Mouse (Mus musculus): ENCODE data around the gene Chst3.
"Not testable (repeated sequence)": the region's sequence is repeated elsewhere in the genome, so short reads cannot be mapped to it uniquely, and the experiment has no call there.

Chst3 gene

DNA sequence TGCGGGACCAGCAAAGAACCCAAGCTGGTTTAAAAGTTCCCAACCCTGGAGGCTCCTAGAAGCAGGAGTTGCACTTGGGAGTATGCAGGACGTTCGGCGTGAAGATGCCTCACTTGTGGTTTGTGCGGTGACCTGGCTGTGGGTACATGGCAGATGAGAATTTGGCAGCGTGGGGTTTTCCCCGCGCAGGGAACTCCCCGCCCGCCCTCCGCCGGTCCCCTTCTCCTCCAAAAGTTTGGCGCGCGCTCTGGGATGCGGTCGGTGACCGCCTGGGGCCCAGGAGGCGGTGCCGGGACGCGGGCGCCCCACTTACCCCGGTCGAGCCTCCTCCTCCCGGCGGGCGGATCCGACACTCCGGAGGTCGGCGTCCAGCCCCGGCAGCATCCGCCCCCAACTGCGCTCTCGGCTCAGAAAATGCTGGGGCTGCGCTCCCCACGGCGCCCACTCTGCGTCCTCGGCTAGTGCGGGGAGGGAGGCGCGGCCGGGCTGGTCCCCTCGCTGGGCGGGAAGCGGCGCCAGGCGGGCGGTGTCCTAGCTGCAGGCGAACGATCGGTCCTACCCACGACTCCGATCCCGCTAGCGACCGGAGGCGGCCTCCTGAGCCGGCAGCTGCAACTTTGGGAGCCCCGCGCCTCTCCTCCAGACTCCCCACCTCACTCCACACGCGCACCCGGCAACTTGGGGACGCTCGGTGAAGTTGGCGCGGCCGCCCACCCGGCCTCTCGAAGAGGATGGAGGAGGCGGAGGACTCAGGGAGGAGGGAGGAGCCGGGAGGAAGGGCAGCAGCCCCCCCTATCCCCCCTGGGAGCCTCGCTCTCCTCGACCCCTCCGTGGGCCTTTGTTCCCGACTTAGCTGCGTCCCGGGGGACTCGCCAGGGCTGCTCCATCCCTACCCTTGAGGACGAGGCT is at the start of gene Chst3:
Gene Chst3 (minus strand): TSS at position 670 of the 909 bp plus-strand sequence.
- peak; percentile 11 for DNase-seq (ENCODE audit: low spot score)

DNA sequence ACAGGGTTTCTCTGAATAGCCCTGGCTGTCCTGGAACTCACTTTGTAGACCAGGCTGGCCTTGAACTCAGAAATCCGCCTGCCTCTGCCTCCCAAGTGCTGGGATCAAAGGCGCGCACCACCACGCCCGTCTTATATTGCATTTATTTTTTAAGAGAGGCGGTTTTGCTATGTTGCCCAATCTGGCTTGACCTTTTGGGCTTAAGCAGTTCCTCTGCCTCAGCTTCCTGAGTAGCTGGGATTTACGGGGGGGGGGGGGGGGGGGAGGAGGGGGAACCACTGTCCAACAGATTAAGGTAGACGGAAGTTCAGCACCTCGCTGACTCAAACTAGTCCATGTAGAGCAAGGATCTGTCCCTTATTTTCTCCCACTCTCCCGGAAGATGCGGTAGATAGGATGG is 49.7 kb upstream of the Chst3 start:
- DNase-seq (ENCODE audit: low spot score): no peak

DNA sequence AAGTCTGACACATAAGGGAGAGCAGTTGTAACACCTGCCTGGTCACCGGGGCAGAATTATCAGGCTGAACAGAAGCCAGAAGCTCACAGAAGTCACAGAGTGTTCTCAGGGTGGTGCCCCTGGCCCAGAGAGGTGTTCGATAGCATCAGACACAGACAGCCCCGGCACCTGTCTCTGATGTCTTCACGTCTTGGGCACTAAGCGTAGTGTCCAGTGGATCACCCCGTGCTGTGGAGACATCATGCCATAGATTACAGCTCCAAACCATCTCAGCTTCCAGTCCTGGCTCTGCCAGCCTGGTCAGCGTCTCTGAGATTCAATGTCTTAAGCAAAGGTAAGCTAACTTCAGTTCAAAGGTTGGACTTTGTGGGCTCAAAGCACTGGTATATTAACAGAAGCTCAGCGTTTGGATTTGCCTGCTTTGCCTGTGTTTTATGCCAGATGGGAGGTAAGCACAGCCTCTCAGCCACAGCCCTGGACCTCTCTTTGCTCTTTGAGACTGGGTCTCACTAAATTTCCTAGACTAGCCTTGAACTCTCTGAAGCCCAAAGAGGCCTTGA is 47.9 kb upstream of the Chst3 start:
- no peak for DNase-seq (ENCODE audit: low spot score)

DNA sequence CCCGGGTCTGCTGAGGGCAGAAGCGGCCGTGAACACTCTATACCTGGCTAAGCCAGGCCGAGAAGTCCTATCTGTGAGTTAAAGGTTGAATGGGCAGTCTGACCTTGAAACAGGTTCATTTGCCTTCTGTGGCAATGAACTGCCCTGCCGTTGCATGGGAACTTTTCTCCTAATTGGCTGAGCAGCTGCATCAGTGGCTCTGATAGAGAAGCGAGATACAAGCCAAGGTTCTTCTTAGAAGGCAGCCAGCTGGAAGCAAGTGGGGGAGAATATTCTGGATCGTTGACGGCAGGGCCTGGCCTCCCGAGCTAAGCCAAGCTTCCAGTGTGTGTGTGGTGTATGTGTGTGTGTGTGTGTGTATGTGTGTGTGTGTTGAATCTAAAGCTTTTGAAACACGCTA is 46.2 kb upstream of the Chst3 start:
- DNase-seq (ENCODE audit: low spot score): no peak

DNA sequence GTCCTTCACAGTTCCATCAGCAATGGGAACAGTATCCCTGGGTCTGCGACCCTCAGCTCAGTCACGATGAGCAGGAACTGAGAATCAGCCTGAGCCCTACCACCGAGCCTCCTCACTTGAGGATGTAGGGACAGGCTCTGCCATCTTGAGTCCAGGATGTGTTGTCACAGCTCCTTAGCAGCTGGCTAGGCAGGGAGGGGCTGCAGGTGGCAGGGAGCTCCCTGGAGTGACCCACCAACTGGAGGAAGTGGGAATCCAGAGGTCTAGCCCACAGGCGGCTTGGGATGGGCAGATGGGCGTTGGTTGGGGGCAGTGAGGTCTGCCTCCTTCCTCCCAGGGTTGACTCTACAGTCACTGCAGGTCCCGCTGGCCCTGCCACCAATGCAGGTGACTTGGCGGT is 44.3 kb upstream of the Chst3 start:
- no peak for DNase-seq (ENCODE audit: low spot score)

DNA sequence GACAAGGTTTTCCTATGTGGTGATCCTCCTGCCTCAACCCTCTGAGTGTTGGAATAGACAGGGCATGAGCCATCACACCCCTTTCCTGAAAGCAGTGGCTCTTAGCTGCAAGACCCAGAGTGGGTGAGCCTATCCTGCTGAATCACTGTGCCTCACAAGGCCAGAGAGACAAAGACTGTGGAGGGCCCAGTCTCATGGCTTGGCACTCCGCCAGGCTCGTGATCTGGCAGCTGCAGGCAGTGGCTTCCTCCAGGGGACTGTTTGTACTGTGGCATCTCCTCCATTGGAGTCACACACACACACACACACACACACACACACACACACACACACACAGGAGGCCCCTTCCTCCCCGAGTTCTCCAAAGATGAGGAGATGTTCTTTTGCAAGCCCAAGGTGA is 43.3 kb upstream of the Chst3 start:
- peak; percentile 17 for DNase-seq (ENCODE audit: low spot score)

DNA sequence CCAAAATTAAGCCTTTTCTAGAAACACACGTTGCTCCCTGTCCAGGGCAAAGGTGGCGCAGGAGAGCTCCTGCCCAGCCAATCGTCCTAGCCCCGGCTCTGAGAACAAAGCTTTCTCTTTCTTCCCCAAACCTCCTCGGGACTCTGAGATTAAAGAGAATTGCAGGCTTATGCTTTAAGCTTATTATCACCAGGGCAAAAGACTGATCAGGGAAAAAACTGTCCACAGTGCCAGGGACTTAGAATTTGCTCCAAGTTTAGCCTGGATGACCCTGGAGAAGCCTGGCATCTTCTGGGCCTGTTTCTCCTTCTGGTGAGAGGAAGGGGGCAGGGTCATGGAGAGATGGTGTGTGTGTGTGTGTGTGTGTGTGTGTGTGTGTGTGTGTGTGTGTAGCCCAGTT is 42.5 kb upstream of the Chst3 start:
- DNase-seq (ENCODE audit: low spot score): no peak

DNA sequence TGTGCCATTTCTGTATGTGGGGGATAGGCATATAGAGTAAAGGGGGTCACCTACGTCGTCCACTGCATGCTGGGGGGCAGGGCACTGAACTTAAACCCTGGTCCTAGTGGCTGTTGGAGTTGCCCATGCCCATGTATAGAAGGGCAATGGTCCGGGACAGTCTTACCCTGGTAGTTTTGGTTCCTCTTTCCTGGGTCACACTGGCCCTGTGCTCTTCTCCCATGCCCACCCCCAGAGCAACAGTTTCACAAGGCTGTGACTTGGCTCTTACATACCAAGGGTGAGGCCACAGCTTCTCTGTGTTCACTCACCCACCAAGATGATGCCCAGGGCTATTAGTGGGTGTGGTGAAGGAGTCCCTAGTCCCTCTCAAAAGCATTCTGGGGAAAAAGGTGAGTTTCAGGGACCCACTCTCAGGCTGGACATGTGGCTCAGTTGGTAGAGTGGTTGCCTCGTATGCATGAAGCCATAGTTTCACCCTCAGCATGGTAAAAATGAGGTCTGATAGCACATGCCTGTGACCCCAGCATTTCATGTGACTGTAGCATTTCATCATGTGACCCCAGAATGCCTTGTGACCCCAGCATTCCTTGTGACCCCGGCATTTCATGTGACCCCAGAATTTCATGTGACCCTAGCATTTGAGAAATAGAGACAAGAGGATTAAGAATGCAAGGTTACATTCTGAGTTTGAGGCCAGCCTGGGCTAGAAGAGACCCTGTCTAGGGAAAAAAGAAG is 41.7 kb upstream of the Chst3 start:
- DNase-seq (ENCODE audit: low spot score): no peak

DNA sequence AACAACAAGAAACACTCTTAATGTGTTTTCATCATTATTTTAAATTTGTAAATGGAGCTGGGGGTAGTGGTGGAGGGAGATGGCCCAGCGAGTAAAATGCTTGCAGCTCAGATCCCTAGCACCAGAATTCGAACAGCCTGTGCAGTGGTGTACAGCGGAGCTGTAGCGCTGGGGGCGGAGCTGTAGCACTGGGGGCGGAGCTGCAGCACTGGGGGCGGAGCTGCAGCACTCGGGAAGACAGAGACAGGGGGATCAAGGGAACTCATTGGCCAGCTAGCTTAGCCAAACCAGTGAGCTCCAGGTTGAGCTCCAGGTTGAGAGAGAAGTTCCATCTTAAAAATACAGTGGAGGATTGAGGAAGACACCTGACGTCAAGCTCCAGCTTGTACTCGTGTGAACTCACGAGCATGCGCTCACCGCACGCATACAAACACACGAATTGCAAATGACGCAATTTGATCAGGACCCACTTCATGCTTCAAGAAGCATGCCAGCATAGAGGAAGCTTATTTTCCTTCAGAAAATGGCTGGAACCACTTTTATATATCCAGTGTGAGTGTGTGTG is 38.3 kb upstream of the Chst3 start:
- DNase-seq (ENCODE audit: low spot score): no peak

DNA sequence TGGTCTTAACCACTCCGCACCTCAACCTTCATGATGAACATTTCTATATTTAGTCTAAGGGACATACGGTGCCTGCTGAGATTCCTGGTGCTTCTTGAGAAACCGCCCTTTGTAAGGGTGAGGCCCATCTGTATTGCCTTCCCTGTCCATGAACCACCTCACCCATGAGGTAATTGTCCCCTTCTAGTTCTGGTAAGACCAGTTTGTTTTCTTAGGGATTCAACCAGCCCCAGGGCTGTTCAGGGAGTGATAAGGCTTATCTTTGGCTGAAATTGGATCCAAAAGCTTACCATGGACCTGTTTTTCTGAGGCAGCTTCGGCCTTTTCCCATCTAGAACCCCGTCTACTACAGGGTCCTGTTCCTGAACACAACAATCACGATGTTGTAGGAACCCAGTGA is 37.0 kb upstream of the Chst3 start:
- DNase-seq (ENCODE audit: low spot score): no peak

DNA sequence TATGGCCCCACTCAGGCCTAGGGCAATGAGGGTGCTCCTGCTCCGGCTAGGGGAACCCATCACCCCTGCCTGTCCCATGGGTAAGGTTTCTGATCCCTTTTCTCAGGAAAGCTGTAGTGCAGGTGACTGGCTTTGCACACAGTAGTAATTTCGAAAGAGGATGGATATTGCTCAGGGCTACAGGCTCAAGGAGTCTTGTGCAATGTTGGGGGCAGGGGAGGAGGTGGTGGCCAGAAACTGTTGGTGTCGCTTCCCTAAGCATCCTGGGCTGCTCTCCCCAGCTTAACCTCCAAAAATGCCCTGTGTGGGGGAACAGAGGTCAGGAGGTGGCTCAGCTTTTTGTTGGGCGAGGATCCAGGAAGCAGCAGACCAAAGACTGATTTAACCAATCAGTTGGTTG is 33.5 kb upstream of the Chst3 start:
- DNase-seq (ENCODE audit: low spot score): peak; percentile 27

DNA sequence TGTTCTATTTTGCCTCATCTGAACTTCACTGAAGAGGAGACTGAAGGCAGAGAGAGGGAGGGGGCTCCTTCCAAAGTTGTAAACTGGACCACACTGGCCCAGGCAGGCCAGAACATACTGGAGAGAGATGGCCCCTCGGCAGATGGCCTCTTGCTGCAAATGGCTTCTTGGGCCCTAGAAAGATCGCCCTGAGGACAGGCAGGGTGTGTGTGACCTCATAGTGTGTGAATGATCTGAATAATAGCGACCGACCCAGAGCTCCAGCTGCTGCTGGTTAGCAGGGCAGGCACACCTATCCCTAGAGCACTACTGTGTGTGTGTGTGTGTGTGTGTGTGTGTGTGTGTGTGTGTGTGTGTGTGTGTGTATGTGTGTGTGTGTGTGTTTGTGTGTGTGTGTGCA is 33.1 kb upstream of the Chst3 start:
- no peak for DNase-seq (ENCODE audit: low spot score)

DNA sequence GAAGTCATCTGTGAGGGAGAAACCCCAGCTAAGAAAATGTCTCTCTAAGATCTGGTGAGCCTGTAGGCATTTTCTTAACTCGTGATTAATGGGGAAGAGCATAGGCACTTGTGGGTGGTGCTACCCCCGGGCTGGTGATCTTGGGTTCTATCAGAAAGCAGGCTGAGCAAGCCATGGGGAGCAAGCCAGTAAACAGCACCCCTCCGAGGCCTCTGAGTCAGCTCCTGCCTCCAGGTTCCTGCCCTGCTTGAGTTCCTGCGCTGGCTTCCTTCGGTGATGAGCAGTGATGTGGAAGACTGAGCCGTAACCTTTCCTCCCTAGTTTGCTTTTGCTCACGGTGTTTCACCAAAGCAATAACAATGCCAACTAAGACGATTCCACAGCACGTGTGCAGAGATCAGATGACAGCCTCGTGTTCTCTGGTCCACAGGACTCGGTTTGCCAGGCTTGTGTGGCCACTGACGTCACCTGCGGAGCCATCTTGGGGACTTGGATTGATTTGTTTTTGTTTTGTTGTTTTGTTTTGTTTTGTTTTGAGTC is 31.4 kb upstream of the Chst3 start:
- DNase-seq (ENCODE audit: low spot score): no peak

DNA sequence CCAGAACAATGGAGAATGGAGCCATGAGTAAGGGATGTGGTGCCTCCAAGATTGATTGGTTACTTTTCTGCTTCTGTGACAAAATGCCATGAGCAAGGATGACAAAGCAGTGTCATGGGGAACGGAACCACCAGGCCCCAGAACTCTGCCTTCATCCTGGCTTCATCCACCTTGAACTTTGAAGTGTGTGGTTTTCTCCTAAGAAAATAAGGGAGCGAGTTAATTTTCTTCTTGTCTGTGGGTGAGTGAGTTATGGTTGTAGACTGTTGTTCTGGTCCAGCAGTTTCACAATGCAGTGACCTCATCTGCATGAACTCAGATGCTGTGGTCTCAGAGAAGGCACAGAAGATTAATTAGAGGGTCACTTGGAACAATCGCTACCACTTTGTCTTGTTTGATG is 29.3 kb upstream of the Chst3 start:
- DNase-seq (ENCODE audit: low spot score): not testable (repeated sequence)

DNA sequence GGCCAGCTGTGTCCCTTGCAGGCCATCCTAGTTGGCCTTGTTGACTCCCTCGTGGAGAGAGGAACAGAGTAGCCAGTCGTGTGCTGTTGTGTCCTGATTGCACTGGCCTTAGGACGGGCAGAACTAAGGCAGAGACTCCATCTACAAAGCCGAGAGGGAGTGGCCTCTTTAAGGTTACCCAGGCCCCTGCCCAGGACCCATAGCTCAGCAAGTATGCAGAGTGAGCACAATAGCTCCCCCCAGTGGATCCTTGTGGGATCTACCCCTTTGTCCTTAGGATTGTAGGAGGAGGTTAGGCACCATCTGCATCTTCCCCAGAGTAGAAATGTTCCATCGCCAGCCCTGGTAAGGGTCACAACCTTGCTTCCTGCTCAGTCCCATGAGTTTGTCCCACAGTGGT is 27.5 kb upstream of the Chst3 start:
- DNase-seq (ENCODE audit: low spot score): no peak

DNA sequence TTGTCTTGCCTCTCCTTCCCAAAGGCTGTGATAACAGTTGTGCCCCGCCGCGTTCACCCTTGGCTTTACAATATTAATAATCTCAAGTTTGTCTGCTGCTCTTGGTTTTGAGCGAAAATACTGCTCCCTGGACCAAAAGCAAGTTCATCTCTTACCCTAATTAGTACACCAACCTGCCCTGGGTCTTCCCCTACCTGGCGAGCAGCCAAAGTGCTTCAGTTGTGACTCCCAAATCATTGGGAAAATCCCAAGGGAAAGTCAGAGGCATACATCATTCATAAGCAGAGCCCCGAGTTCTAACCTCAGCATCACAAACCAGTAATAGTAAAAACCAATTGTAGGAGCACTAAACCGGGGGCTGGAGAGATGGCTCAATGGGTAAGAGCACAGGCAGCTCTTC is 26.6 kb upstream of the Chst3 start:
- DNase-seq (ENCODE audit: low spot score): no peak

DNA sequence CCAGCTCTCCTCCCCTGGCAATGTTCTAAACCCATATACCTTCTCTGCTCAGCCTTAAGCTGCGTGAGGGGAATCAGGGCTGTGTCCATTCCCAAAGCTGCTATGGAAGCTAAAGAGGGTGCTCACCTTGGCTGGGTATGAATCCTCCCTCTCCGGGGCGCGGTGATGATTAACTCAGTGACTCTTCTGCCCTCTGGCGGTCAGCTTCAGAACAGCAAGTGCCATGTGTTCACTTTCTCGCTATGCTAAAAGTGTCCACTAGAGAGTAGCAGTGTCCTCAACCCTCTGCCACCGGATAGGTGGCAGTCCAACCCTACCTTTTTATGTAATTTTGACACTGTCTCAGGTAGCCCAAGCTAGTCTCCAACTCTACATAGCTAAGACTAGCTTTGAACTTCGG is 26.0 kb upstream of the Chst3 start:
- peak; percentile 69 for DNase-seq (ENCODE audit: low spot score)

DNA sequence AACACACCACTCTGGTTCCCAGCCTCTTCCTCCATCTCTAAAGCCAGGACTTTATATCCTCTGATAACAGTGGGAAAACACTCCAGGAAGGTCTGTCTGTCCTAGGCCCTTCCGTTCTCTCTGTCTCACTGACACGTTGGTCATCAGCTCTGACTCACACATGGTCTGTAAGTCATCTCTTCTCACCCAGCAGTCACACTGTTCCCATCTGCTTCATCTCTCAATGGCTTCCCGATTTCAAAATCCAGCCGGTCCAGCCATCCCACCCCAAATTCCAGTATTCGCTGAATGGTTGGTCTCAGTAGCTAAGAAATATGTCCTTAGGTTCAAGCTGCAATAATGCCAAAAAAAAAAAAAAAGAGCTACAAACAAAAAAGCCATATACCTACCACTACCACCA is 24.9 kb upstream of the Chst3 start:
- DNase-seq (ENCODE audit: low spot score): no peak

DNA sequence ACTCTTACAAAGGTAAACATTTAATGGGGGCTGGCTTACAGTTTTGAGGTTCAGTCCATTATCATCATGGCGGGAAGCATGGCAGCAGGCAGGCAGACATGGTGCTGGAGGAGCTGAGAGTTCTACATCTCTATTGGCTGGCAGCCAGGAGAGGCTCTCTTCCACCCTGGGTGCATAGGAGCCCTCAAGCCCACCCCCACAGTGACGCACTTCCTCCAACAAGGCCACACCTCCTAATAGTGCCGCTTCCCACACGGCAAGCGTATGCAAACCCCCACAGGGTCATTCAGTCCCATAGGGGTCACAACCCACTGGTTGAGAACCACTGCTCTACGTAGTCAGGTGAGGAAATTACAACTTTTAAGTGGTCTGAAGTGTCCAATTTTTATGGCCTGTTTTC is 21.4 kb upstream of the Chst3 start:
- DNase-seq (ENCODE audit: low spot score): no peak

DNA sequence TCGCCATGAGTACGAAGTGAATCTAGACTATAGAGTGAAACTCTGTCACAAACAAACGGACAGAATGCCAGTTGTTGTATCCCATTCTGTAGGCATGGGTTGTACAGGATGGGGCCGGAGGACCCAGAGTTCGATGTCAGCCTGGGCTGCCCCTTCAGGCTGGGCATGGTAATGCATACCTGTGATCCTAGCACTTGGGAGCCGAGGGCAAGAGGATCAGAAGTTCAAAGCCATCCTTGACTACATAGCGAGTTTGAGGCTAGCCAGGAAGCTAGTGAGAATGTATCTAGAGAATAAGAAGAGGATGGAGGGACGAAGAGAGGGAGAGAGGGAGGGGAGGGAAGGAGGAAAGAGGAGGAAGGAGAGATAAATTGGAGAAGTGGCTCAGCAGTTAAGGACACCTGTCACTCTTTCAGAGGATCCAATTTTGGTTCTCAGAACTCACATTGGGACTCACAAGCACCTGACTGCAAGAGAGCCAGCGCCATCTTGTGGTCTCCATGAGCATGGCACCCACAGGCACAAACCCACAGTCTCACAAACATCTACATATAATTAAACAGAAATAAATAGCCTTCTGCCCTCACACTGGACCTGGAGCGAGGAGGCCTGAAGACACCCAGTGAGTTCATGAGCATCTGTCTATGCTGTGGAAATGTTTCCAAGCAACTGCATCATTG is 18.6 kb upstream of the Chst3 start:
- no peak for DNase-seq (ENCODE audit: low spot score)

DNA sequence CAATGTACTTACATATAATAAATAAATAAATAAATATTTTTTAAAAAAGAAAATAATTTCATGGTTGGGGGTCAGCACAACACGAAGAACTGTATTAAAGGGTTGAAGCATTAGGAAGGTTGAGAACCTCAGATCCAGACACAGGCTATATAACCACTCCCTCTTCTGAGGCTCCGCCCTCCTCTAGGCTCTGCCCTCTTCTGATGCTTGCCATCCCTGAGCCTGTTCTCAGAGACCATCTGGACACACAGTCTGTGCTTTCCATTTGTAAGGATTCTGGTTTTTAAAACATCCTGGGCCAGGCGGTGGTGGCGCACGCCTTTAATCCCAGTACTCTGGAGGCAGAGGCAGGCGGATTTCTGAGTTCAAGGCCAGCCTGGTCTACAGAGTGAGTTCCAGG is 16.8 kb upstream of the Chst3 start:
- DNase-seq (ENCODE audit: low spot score): not testable (repeated sequence)

DNA sequence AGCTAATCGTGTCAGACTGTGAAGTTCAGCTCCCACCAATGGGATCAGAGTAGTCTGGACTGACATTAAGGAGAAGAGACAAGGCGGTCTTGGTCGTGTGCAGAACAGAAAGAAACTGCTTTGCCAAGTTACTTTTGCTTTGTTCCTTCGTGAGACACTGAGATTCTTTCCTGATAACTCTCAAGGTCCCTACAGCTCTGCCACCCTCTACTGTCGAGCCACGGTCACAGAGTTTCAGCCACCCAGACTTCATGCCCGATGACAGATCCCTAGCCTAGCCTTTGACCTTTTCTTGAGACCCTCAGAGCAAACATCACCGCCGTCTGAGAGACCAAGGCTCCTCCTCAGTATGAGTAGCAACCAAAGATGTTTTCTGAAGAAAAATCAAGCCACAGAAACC is 14.9 kb upstream of the Chst3 start:
- DNase-seq (ENCODE audit: low spot score): no peak

All from yolk sac, embryonic 10.5 days (tissue).